Mouse (Mus musculus): ENCODE measurements at regions not wholly inside any gene's neighbourhood (a gene's known extent, or its start where the extent isn't known, plus 50 kb on each side); places are given as distances from the start of the nearest gene placed in this dataset.

GRCm38 (mm10) chr15:93660952-93661648 lies 65.4 kb upstream of the Prickle1 start:
- WGBS, result 78% methylated on average over 14 of the region's 14 CpGs
- H3K27me3 ChIP-seq, result no peaks in the 10 kb centered on the region
- H3K4me1 ChIP-seq (replicated peaks), result peaks cover 21% of the 10 kb centered on the region
- H3K4me3 ChIP-seq (replicated peaks), result no peak overlapping the region
- no peaks in the 10 kb centered on the region for H3K36me3 ChIP-seq
- H3K27ac ChIP-seq, result no peak overlapping the region
- 0 out of 2 replicates have a peak, but pooled peaks cover 6% of the 10 kb centered on the region for H3K9me3 ChIP-seq
- no peak overlapping the region for H3K4me2 ChIP-seq
- no peak for ATAC-seq (ENCODE audit: insufficient number of reproducible peaks, insufficient read depth, low FRiP score, low TSS enrichment, low read depth)
- no peak overlapping the region for H3K9ac ChIP-seq (replicated peaks)

GRCm38 (mm10) chr15:93657171-93657570 lies 61.5 kb upstream of the Prickle1 start:
- H3K27ac ChIP-seq, result no peak overlapping the region
- H3K9me3 ChIP-seq, result 0 out of 2 replicates have a peak, but pooled peaks cover 6% of the 10 kb centered on the region
- H3K9ac ChIP-seq (replicated peaks), result no peak overlapping the region
- 94% methylated on average over 6 of the region's 6 CpGs for WGBS
- H3K27me3 ChIP-seq, result no peaks in the 10 kb centered on the region
- no peak overlapping the region for H3K4me3 ChIP-seq (replicated peaks)
- no peak overlapping the region for H3K4me2 ChIP-seq
- ATAC-seq (ENCODE audit: insufficient number of reproducible peaks, insufficient read depth, low FRiP score, low TSS enrichment, low read depth), result no peak
- 0 out of 2 replicates have a peak, but pooled peaks cover 10% of the 10 kb centered on the region for H3K4me1 ChIP-seq (replicated peaks)
- H3K36me3 ChIP-seq, result no peaks in the 10 kb centered on the region

GRCm38 (mm10) chr15:93656713-93657112 lies 61.0 kb upstream of the Prickle1 start:
- 0 out of 2 replicates have a peak, but pooled peaks cover 10% of the 10 kb centered on the region for H3K4me1 ChIP-seq (replicated peaks)
- no peak overlapping the region for H3K4me3 ChIP-seq (replicated peaks)
- no peak overlapping the region for H3K27ac ChIP-seq
- no peak for ATAC-seq (ENCODE audit: insufficient number of reproducible peaks, insufficient read depth, low FRiP score, low TSS enrichment, low read depth)
- H3K4me2 ChIP-seq, result no peak overlapping the region
- no peaks in the 10 kb centered on the region for H3K27me3 ChIP-seq
- WGBS, result 49% methylated on average over 6 of the region's 6 CpGs
- H3K9ac ChIP-seq (replicated peaks), result no peak overlapping the region
- H3K9me3 ChIP-seq, result 0 out of 2 replicates have a peak, but pooled peaks cover 3% of the 10 kb centered on the region
- H3K36me3 ChIP-seq, result no peaks in the 10 kb centered on the region

GRCm38 (mm10) chr15:93655743-93656142 lies 60.1 kb upstream of the Prickle1 start:
- Histone ChIP-seq H3K4me1 (replicated peaks) (0 out of 2 replicates have a peak, but pooled peaks cover 16% of the 10 kb centered on the region), H3K27ac (no peak overlapping the region), H3K27me3 (no peaks in the 10 kb centered on the region), H3K4me3 (replicated peaks) (no peak overlapping the region), H3K9ac (replicated peaks) (no peak overlapping the region), H3K9me3 (no peaks in the 10 kb centered on the region), H3K36me3 (no peaks in the 10 kb centered on the region), H3K4me2 (no peak overlapping the region)
- 97% methylated on average over 6 of the region's 6 CpGs for WGBS
- no peak for ATAC-seq (ENCODE audit: insufficient number of reproducible peaks, insufficient read depth, low FRiP score, low TSS enrichment, low read depth)

- H3K36me3 ChIP-seq, result no peaks in the 10 kb centered on the region
- H3K9ac ChIP-seq (replicated peaks), result no peak overlapping the region
- ATAC-seq (ENCODE audit: insufficient number of reproducible peaks, insufficient read depth, low FRiP score, low TSS enrichment, low read depth), result no peak
- H3K9me3 ChIP-seq, result no peaks in the 10 kb centered on the region
- no peak overlapping the region for H3K4me2 ChIP-seq
- no peaks in the 10 kb centered on the region for H3K27me3 ChIP-seq
- 87% methylated on average over 6 of the region's 6 CpGs for WGBS
- H3K4me1 ChIP-seq (replicated peaks), result peaks cover 18% of the 10 kb centered on the region; the same call in 1 of the 2 replicates
- no peak overlapping the region for H3K4me3 ChIP-seq (replicated peaks)
- H3K27ac ChIP-seq, result no peak overlapping the region
These were observed 59.6 kb upstream of the Prickle1 start for GRCm38 (mm10) chr15:93655243-93655642.

- ATAC-seq (ENCODE audit: insufficient number of reproducible peaks, insufficient read depth, low FRiP score, low TSS enrichment, low read depth), result no peak
- H3K4me2 ChIP-seq, result no peak overlapping the region
- no peak overlapping the region for H3K4me3 ChIP-seq (replicated peaks)
- no peaks in the 10 kb centered on the region for H3K27me3 ChIP-seq
- no peaks in the 10 kb centered on the region for H3K9me3 ChIP-seq
- WGBS, result 100% methylated on average over 1 of the region's 1 CpGs
- no peak overlapping the region for H3K9ac ChIP-seq (replicated peaks)
- H3K36me3 ChIP-seq, result no peaks in the 10 kb centered on the region
- H3K27ac ChIP-seq, result no peak overlapping the region
- peaks cover 18% of the 10 kb centered on the region; the same call in 1 of the 2 replicates for H3K4me1 ChIP-seq (replicated peaks)
These were observed 57.7 kb upstream of the Prickle1 start for GRCm38 (mm10) chr15:93653378-93653777.

- ATAC-seq (ENCODE audit: insufficient number of reproducible peaks, insufficient read depth, low FRiP score, low TSS enrichment, low read depth), result no peak
- peaks cover 11% of the 10 kb centered on the region; the same call in 1 of the 2 replicates for H3K4me1 ChIP-seq (replicated peaks)
- H3K27ac ChIP-seq, result no peak overlapping the region
- H3K4me2 ChIP-seq, result no peak overlapping the region
- WGBS, result 61% methylated on average over 14 of the region's 14 CpGs
- H3K27me3 ChIP-seq, result no peaks in the 10 kb centered on the region
- H3K9ac ChIP-seq (replicated peaks), result no peak overlapping the region
- H3K4me3 ChIP-seq (replicated peaks), result no peak overlapping the region
- H3K36me3 ChIP-seq, result no peaks in the 10 kb centered on the region
- H3K9me3 ChIP-seq, result no peaks in the 10 kb centered on the region
These were observed 55.5 kb upstream of the Prickle1 start for GRCm38 (mm10) chr15:93650981-93651757.

- Histone ChIP-seq H3K4me3 (replicated peaks) (no peak overlapping the region), H3K4me2 (no peak overlapping the region), H3K4me1 (replicated peaks) (peaks cover 11% of the 10 kb centered on the region; the same call in 1 of the 2 replicates), H3K36me3 (no peaks in the 10 kb centered on the region), H3K27me3 (no peaks in the 10 kb centered on the region), H3K27ac (no peak overlapping the region; the same call in 1 of the 2 replicates), H3K9ac (replicated peaks) (no peak overlapping the region), H3K9me3 (no peaks in the 10 kb centered on the region)
- WGBS, result 86% methylated on average over 2 of the region's 2 CpGs
- no peak for ATAC-seq (ENCODE audit: insufficient number of reproducible peaks, insufficient read depth, low FRiP score, low TSS enrichment, low read depth)
These were observed 54.4 kb upstream of the Prickle1 start for GRCm38 (mm10) chr15:93650009-93650522.

- Histone ChIP-seq H3K9ac (replicated peaks) (no peak overlapping the region), H3K4me1 (replicated peaks) (peaks cover 11% of the 10 kb centered on the region; the same call in 1 of the 2 replicates), H3K27ac (no peak overlapping the region), H3K4me3 (replicated peaks) (no peak overlapping the region), H3K9me3 (no peaks in the 10 kb centered on the region), H3K4me2 (no peak overlapping the region), H3K27me3 (no peaks in the 10 kb centered on the region), H3K36me3 (no peaks in the 10 kb centered on the region)
- 73% methylated on average over 4 of the region's 4 CpGs for WGBS
- no peak for ATAC-seq (ENCODE audit: insufficient number of reproducible peaks, insufficient read depth, low FRiP score, low TSS enrichment, low read depth)
These were observed 53.0 kb upstream of the Prickle1 start for GRCm38 (mm10) chr15:93648646-93649045.

- 92% methylated on average over 3 of the region's 3 CpGs for WGBS
- H3K4me3 ChIP-seq (replicated peaks), result no peak overlapping the region
- H3K9ac ChIP-seq (replicated peaks), result no peak overlapping the region
- H3K27me3 ChIP-seq, result no peaks in the 10 kb centered on the region
- ATAC-seq (ENCODE audit: insufficient number of reproducible peaks, insufficient read depth, low FRiP score, low TSS enrichment, low read depth), result no peak
- no peaks in the 10 kb centered on the region for H3K36me3 ChIP-seq
- no peak overlapping the region for H3K27ac ChIP-seq
- H3K4me1 ChIP-seq (replicated peaks), result peaks cover 14% of the 10 kb centered on the region; the same call in 1 of the 2 replicates
- no peak overlapping the region for H3K4me2 ChIP-seq
- no peaks in the 10 kb centered on the region for H3K9me3 ChIP-seq
These were observed 51.1 kb upstream of the Prickle1 start for GRCm38 (mm10) chr15:93646820-93647219.

- ATAC-seq (ENCODE audit: insufficient number of reproducible peaks, insufficient read depth, low FRiP score, low TSS enrichment, low read depth), result no peak
- H3K36me3 ChIP-seq, result no peaks in the 10 kb centered on the region
- H3K9me3 ChIP-seq, result no peaks in the 10 kb centered on the region
- H3K27ac ChIP-seq, result no peak overlapping the region
- no peak overlapping the region for H3K9ac ChIP-seq (replicated peaks)
- H3K4me1 ChIP-seq (replicated peaks), result peaks cover 9% of the 10 kb centered on the region; the same call in 1 of the 2 replicates
- H3K27me3 ChIP-seq, result no peaks in the 10 kb centered on the region
- H3K4me3 ChIP-seq (replicated peaks), result no peak overlapping the region
- no peak overlapping the region for H3K4me2 ChIP-seq
- 75% methylated on average over 8 of the region's 8 CpGs for WGBS
These were observed 50.3 kb upstream of the Prickle1 start for GRCm38 (mm10) chr15:93645950-93646349.

Data from limb, embryonic 12.5 days (tissue).